Mouse (Mus musculus) hindbrain, embryonic 10.5 days (tissue): ENCODE measurements around the gene Dync2li1. TPM values are rescaled to one million over a fixed set of nuclear protein-coding genes. Genes with fewer than 3 reads are reported as not detected.

Source experiments
- DNase-seq: peaks from one replicate; pipeline ENCODE4 v3.0.0-alpha.2; 2017; ENCODE audit warnings: low spot score
- H3K27ac ChIP-seq: fragments of 300-500 bp; sonication (generic); 2 replicates; pipeline ENCODE4 v1.5.1; 2016; ENCODE audit warnings: mild to moderate bottlenecking, moderate library complexity
- H3K27me3 ChIP-seq: fragments of 300-500 bp; sonication (generic); 2 replicates; pipeline ENCODE4 v1.6.1; 2016; ENCODE audit warnings: mild to moderate bottlenecking; ENCODE audit not compliant: poor library complexity, insufficient read depth, severe bottlenecking
- H3K36me3 ChIP-seq: fragments of 300-500 bp; sonication (generic); 2 replicates; pipeline ENCODE4 v1.6.1; 2016; ENCODE audit warnings: mild to moderate bottlenecking, moderate library complexity
- H3K4me1 ChIP-seq: fragments of 300-500 bp; sonication (generic); replicated peaks from 2 replicates; pipeline ENCODE4 v1.6.1; 2016; ENCODE audit warnings: mild to moderate bottlenecking
- H3K4me3 ChIP-seq: fragments of 300-500 bp; sonication (generic); 2 replicates; pipeline ENCODE4 v1.5.1; 2016; ENCODE audit warnings: mild to moderate bottlenecking, moderate library complexity
- H3K9me3 ChIP-seq: fragments of 300-500 bp; sonication (generic); 2 replicates; pipeline ENCODE4 v1.6.1; 2016; ENCODE audit warnings: mild to moderate bottlenecking, moderate library complexity
- WGBS: fragments of 180-500 bp; shearing (Covaris S2); methylation state at CpG from one replicate; pipeline ENCODE4 v1.1.7; 2016; 5-methylcytosine and 5-hydroxymethylcytosine counted together
- polyA plus RNA-seq: library from polyadenylated mRNA; unstranded; fragments of >200 nt; fragmentation: Nextera tagmentation; extraction: Ambion mirVana; gene quantifications from 2 replicates; pipeline ENCODE4 v1.2.1, GENCODE M21; 2016

Dync2li1 gene
- polyA plus RNA-seq, 1 experiment from 2014 or later, result 30.0 TPM

GRCm38 (mm10) chr17:84597859-84598258 is 28.4 kb upstream of the Dync2li1 start:
- H3K4me1 ChIP-seq, result peaks cover 9% of the 10 kb centered on the region; the same call in 1 of the 2 replicates
- 94% methylated on average over 12 of the region's 12 CpGs for WGBS
- no peak overlapping the region for H3K27ac ChIP-seq
- H3K27me3 ChIP-seq, result no peaks in the 10 kb centered on the region
- H3K4me3 ChIP-seq, result no peak overlapping the region
- no peaks in the 10 kb centered on the region for H3K36me3 ChIP-seq
- DNase-seq, result no peak
- H3K9me3 ChIP-seq, result no peaks in the 10 kb centered on the region

GRCm38 (mm10) chr17:84598928-84599327 is 27.4 kb upstream of the Dync2li1 start:
- Histone ChIP-seq H3K27me3 (no peaks in the 10 kb centered on the region), H3K36me3 (no peaks in the 10 kb centered on the region), H3K9me3 (no peaks in the 10 kb centered on the region), H3K4me3 (no peak overlapping the region), H3K4me1 (peaks cover 9% of the 10 kb centered on the region; the same call in 1 of the 2 replicates), H3K27ac (no peak overlapping the region)
- DNase-seq, result no peak
- 85% methylated on average over 7 of the region's 7 CpGs for WGBS

- Histone ChIP-seq H3K4me1 (peaks cover 9% of the 10 kb centered on the region; the same call in 1 of the 2 replicates), H3K9me3 (no peaks in the 10 kb centered on the region), H3K36me3 (no peaks in the 10 kb centered on the region), H3K27ac (no peak overlapping the region), H3K27me3 (no peaks in the 10 kb centered on the region), H3K4me3 (no peak overlapping the region)
- no peak for DNase-seq
- WGBS, result 84% methylated on average over 9 of the region's 9 CpGs
Measured at GRCm38 (mm10) chr17:84600051-84600983, 26.0 kb upstream of the Dync2li1 start.

- no peaks in the 10 kb centered on the region for H3K36me3 ChIP-seq
- peaks cover under 1% of the 10 kb centered on the region; the same call in 1 of the 2 replicates for H3K4me1 ChIP-seq
- no peaks in the 10 kb centered on the region for H3K27me3 ChIP-seq
- no peak for DNase-seq
- no peaks in the 10 kb centered on the region for H3K9me3 ChIP-seq
- no peak overlapping the region for H3K4me3 ChIP-seq
- WGBS, result 88% methylated on average over 5 of the region's 5 CpGs
- H3K27ac ChIP-seq, result no peak overlapping the region
Measured at GRCm38 (mm10) chr17:84601805-84602204, 24.5 kb upstream of the Dync2li1 start.

GRCm38 (mm10) chr17:84603202-84603627 is 23.1 kb upstream of the Dync2li1 start:
- 81% methylated on average over 9 of the region's 9 CpGs for WGBS
- H3K4me1 ChIP-seq, result no peaks in the 10 kb centered on the region
- DNase-seq, result no peak
- no peaks in the 10 kb centered on the region for H3K36me3 ChIP-seq
- no peaks in the 10 kb centered on the region for H3K27me3 ChIP-seq
- no peak overlapping the region for H3K4me3 ChIP-seq
- no peak overlapping the region for H3K27ac ChIP-seq
- no peaks in the 10 kb centered on the region for H3K9me3 ChIP-seq

- no peak overlapping the region for H3K27ac ChIP-seq
- no peaks in the 10 kb centered on the region for H3K36me3 ChIP-seq
- H3K4me3 ChIP-seq, result no peak overlapping the region
- H3K4me1 ChIP-seq, result no peaks in the 10 kb centered on the region
- DNase-seq, result no peak
- H3K27me3 ChIP-seq, result no peaks in the 10 kb centered on the region
- 89% methylated on average over 10 of the region's 10 CpGs for WGBS
- H3K9me3 ChIP-seq, result no peaks in the 10 kb centered on the region
Measured at GRCm38 (mm10) chr17:84603709-84604420, 22.4 kb upstream of the Dync2li1 start.

- Histone ChIP-seq H3K4me1 (no peaks in the 10 kb centered on the region), H3K4me3 (no peak overlapping the region), H3K27ac (no peak overlapping the region), H3K36me3 (0 out of 2 replicates have a peak, but pooled peaks cover 3% of the 10 kb centered on the region), H3K9me3 (no peaks in the 10 kb centered on the region), H3K27me3 (no peaks in the 10 kb centered on the region)
- 55% methylated on average over 13 of the region's 13 CpGs for WGBS
- DNase-seq, result no peak
Measured at GRCm38 (mm10) chr17:84606976-84607375, 19.3 kb upstream of the Dync2li1 start.

GRCm38 (mm10) chr17:84607617-84608016 is 18.7 kb upstream of the Dync2li1 start:
- WGBS, result 72% methylated on average over 5 of the region's 5 CpGs
- no peak for DNase-seq
- H3K4me1 ChIP-seq, result no peaks in the 10 kb centered on the region
- H3K27me3 ChIP-seq, result no peaks in the 10 kb centered on the region
- no peaks in the 10 kb centered on the region for H3K9me3 ChIP-seq
- 0 out of 2 replicates have a peak, but pooled peaks cover 5% of the 10 kb centered on the region for H3K36me3 ChIP-seq
- H3K4me3 ChIP-seq, result no peak overlapping the region
- H3K27ac ChIP-seq, result 0 out of 2 replicates have a peak overlapping the region, but pooled peaks have one; percentile 5

- H3K36me3 ChIP-seq, result peaks cover 12% of the 10 kb centered on the region
- no peak overlapping the region for H3K27ac ChIP-seq
- H3K9me3 ChIP-seq, result peaks cover 5% of the 10 kb centered on the region; the same call in 1 of the 2 replicates
- no peaks in the 10 kb centered on the region for H3K4me1 ChIP-seq
- no peaks in the 10 kb centered on the region for H3K27me3 ChIP-seq
- H3K4me3 ChIP-seq, result no peak overlapping the region
- DNase-seq, result no peak
- 90% methylated on average over 4 of the region's 4 CpGs for WGBS
Measured at GRCm38 (mm10) chr17:84608606-84609005, 17.7 kb upstream of the Dync2li1 start.

- WGBS, result 88% methylated on average over 9 of the region's 9 CpGs
- no peak for DNase-seq
- peaks cover 24% of the 10 kb centered on the region for H3K36me3 ChIP-seq
Measured at GRCm38 (mm10) chr17:84611500-84611899, 14.8 kb upstream of the Dync2li1 start.

GRCm38 (mm10) chr17:84611971-84612370 is 14.3 kb upstream of the Dync2li1 start:
- peaks cover 13% of the 10 kb centered on the region for H3K9me3 ChIP-seq
- no peak for DNase-seq
- H3K36me3 ChIP-seq, result peaks cover 24% of the 10 kb centered on the region
- no peak overlapping the region for H3K4me3 ChIP-seq
- no peaks in the 10 kb centered on the region for H3K27me3 ChIP-seq
- 85% methylated on average over 7 of the region's 7 CpGs for WGBS
- H3K27ac ChIP-seq, result no peak overlapping the region
- H3K4me1 ChIP-seq, result no peaks in the 10 kb centered on the region

More at GRCm38 (mm10) chr17:84611500-84611899, 14.8 kb upstream of the Dync2li1 start:
- no peaks in the 10 kb centered on the region for H3K4me1 ChIP-seq
- H3K4me3 ChIP-seq, result no peak overlapping the region
- no peak overlapping the region for H3K27ac ChIP-seq
- H3K27me3 ChIP-seq, result no peaks in the 10 kb centered on the region
- peaks cover 13% of the 10 kb centered on the region for H3K9me3 ChIP-seq

- no peak overlapping the region for H3K4me3 ChIP-seq
- WGBS, result 89% methylated on average over 11 of the region's 11 CpGs
- no peaks in the 10 kb centered on the region for H3K27me3 ChIP-seq
- no peak overlapping the region for H3K27ac ChIP-seq
- DNase-seq, result no peak
- H3K36me3 ChIP-seq, result peaks cover 24% of the 10 kb centered on the region
- H3K4me1 ChIP-seq, result peaks cover 13% of the 10 kb centered on the region
- H3K9me3 ChIP-seq, result peaks cover 13% of the 10 kb centered on the region
Measured at GRCm38 (mm10) chr17:84615811-84616210, 10.5 kb upstream of the Dync2li1 start.
